Mouse (Mus musculus): ENCODE results near the gene Gm20388.

- TF ChIP-seq GATA2 (IDR thresholded peaks at IDR 0.05; ENCODE audit: borderline replicate concordance, low read depth, low read length) (no peak), CTCF (IDR thresholded peaks at IDR 0.05; ENCODE audit: low read depth, low read length) (no peak)
These were observed 4273.4 kb downstream of the Gm20388 start for GRCm38 (mm10) chr8:124184078-124184477.

All from G1E (cell line).